In the genomic region with DNA sequence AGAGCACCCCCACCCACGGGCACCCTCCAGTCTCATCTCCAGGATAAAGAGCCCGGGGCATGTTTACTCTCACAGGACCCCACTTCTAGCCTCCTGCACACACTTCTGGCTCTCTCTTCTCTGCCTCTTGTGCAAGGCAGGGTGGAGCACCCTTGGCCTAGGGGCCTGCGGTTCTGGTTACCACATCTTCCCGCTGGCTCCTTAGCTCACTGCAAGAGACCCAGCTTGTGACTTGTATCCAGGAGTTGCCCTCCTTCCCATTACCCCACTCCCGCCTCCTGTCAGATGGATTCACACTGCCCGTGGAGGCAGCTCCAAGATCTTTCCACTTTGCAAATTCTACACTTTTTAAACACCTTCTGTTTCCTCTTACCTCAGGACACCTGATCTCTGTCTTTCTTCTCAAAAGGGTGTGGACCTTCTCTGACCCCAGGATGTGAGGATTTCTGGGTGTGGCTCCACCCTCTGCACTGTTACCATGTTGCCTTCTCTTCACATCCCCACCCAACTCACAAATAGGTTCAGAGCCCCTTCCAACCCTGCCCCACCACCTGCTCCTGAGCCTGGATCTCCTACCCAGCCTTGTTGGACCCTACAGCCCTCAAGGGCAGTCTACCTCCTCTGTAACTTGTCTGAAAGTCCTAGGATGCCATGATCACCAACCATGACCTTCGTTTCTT, we compare ENCODE assay signal across 13 mouse cellular contexts. TPM values are rescaled to one million over a fixed set of nuclear protein-coding genes. Genes with fewer than 3 reads are reported as not detected.
DNase-seq lines count a peak whose midpoint lies in the region; ATAC-seq and TF ChIP-seq lines count a peak whose summit lies in the region.
"Had no signal": no experiment of that assay in that cellular context is flagged by ENCODE, and none has a peak within 500 bp of the region (broad histone marks: within the 10 kb centered on the region; RNA-seq: fewer than 3 reads in every experiment).

No protein-coding gene starts in this region.

- peaks cover 26% of the 10 kb centered on the region for H3K27me3 ChIP-seq in hindbrain, embryonic 10.5 days (ENCODE audit: insufficient read depth, poor library complexity, severe bottlenecking)
- H3K27me3 ChIP-seq in hindbrain, embryonic 11.5 days (ENCODE audit: control insufficient read depth, insufficient read depth, low read length), result no peaks in the 10 kb centered on the region
- no peaks in the 10 kb centered on the region for H3K27me3 ChIP-seq in lung, postnatal 0 days (replicated peaks; ENCODE audit: insufficient read depth, low read length)
- H3K27me3 ChIP-seq in stomach, embryonic 14.5 days (ENCODE audit: control insufficient read depth, insufficient read depth, low read length), result no peaks in the 10 kb centered on the region
- H3K27me3 ChIP-seq in kidney, adult 2 months (replicated peaks; ENCODE audit: control insufficient read depth, insufficient read depth, low read length), result no peaks in the 10 kb centered on the region
- H3K27me3 ChIP-seq: embryonic facial prominence, embryonic 12.5 days; lung, embryonic 15.5 days had no signal

- no peak for ATAC-seq in hindbrain, embryonic 11.5 days (ENCODE audit: low FRiP score)
- peak; percentile 74 for ATAC-seq in lung, postnatal 0 days
- no peak for ATAC-seq in stomach, embryonic 14.5 days (ENCODE audit: insufficient number of reproducible peaks, insufficient read depth, low FRiP score, low read depth)

- H3K4me1 ChIP-seq in hindbrain, embryonic 10.5 days (replicated peaks), result peaks cover 57% of the 10 kb centered on the region
- H3K4me1 ChIP-seq in hindbrain, embryonic 11.5 days (replicated peaks; ENCODE audit: control insufficient read depth, insufficient read depth, low read length), result peaks cover 7% of the 10 kb centered on the region
- H3K4me1 ChIP-seq in embryonic fibroblast, embryonic 13.5 days (ENCODE audit: control insufficient read depth, insufficient read depth, low read length), result peaks cover 34% of the 10 kb centered on the region
- H3K4me1 ChIP-seq in lung, postnatal 0 days (ENCODE audit: insufficient read depth, low read depth, low read length), result peaks cover 17% of the 10 kb centered on the region; the same call in 1 of the 2 replicates
- peaks cover 22% of the 10 kb centered on the region; the same call in 1 of the 2 replicates for H3K4me1 ChIP-seq in stomach, embryonic 14.5 days (ENCODE audit: control insufficient read depth, insufficient read depth, low read length)
- no peaks in the 10 kb centered on the region for H3K4me1 ChIP-seq in kidney, adult 2 months (ENCODE audit: control insufficient read depth, insufficient read depth, low read length)

- H3K36me3 ChIP-seq in hindbrain, embryonic 10.5 days, result 0 out of 2 replicates have a peak, but pooled peaks cover 3% of the 10 kb centered on the region
- H3K36me3 ChIP-seq in hindbrain, embryonic 11.5 days (ENCODE audit: control insufficient read depth, insufficient read depth, low read length), result no peaks in the 10 kb centered on the region
- no peaks in the 10 kb centered on the region for H3K36me3 ChIP-seq in lung, postnatal 0 days (ENCODE audit: insufficient read depth, low read length)
- H3K36me3 ChIP-seq in stomach, embryonic 14.5 days (ENCODE audit: control insufficient read depth, insufficient read depth, low read length), result no peaks in the 10 kb centered on the region; the same call in 1 of the 2 replicates
- H3K36me3 ChIP-seq in kidney, adult 2 months (ENCODE audit: control insufficient read depth, insufficient read depth, low read length), result no peaks in the 10 kb centered on the region
- H3K36me3 ChIP-seq: lung, embryonic 15.5 days had no signal

- 84% methylated on average over 7 of the region's 7 CpGs for WGBS in hindbrain, embryonic 10.5 days
- 85% methylated on average over 7 of the region's 7 CpGs for WGBS in hindbrain, embryonic 11.5 days
- WGBS in lung, postnatal 0 days, result 54% methylated on average over 7 of the region's 7 CpGs
- 75% methylated on average over 7 of the region's 7 CpGs for WGBS in stomach, embryonic 14.5 days
- 86% methylated on average over 7 of the region's 7 CpGs for WGBS in kidney, adult 2 months

- H3K9ac ChIP-seq in hindbrain, embryonic 11.5 days (ENCODE audit: low read depth, low read length), result no peak overlapping the region
- H3K9ac ChIP-seq in lung, postnatal 0 days (replicated peaks; ENCODE audit: low read depth), result no peak overlapping the region
- H3K9ac ChIP-seq in stomach, embryonic 14.5 days (replicated peaks; ENCODE audit: low read depth, low read length), result no peak overlapping the region
- H3K9ac ChIP-seq: embryonic facial prominence, embryonic 12.5 days; lung, embryonic 15.5 days had no signal

- no peak for TF ChIP-seq EP300 in lung, postnatal 0 days (IDR thresholded peaks at IDR 0.05)

- DNase-seq in hindbrain, embryonic 10.5 days (ENCODE audit: low spot score), result no peak
- no peak for DNase-seq in hindbrain, embryonic 11.5 days (ENCODE audit: low spot score)
- peak; percentile 69 for DNase-seq in lung, postnatal 0 days (ENCODE audit: low spot score)
- no peak for DNase-seq in embryo, embryonic 9.5 days (ENCODE audit: extremely low spot score)
- DNase-seq in heart, postnatal 10 days, result no peak
- DNase-seq in kidney, adult 2 months, result no peak
- DNase-seq: kidney, adult 8-10 months had no signal

- H3K4me2 ChIP-seq in hindbrain, embryonic 11.5 days (replicated peaks; ENCODE audit: low read depth, low read length), result no peak overlapping the region
- H3K4me2 ChIP-seq in lung, postnatal 0 days (replicated peaks; ENCODE audit: low read depth, low read length), result no peak overlapping the region
- H3K4me2 ChIP-seq in stomach, embryonic 14.5 days (replicated peaks; ENCODE audit: low read depth, low read length), result no peak overlapping the region
- H3K4me2 ChIP-seq: embryonic facial prominence, embryonic 12.5 days; lung, embryonic 15.5 days had no signal

- H3K4me3 ChIP-seq in hindbrain, embryonic 10.5 days, result no peak overlapping the region
- H3K4me3 ChIP-seq in hindbrain, embryonic 11.5 days (ENCODE audit: low read depth, low read length), result no peak overlapping the region
- no peak overlapping the region for H3K4me3 ChIP-seq in embryonic fibroblast, embryonic 13.5 days (ENCODE audit: insufficient read depth, low read length)
- H3K4me3 ChIP-seq in lung, postnatal 0 days (ENCODE audit: low read depth, low read length), result no peak overlapping the region
- no peak overlapping the region for H3K4me3 ChIP-seq in stomach, embryonic 14.5 days (ENCODE audit: low read depth, low read length)
- H3K4me3 ChIP-seq in kidney, adult 2 months (ENCODE audit: insufficient read depth, low read depth, low read length), result no peak overlapping the region
- H3K4me3 ChIP-seq: embryonic facial prominence, embryonic 12.5 days; lung, embryonic 15.5 days had no signal

- no peak for TF ChIP-seq CTCF in embryonic fibroblast, embryonic 13.5 days (IDR thresholded peaks at IDR 0.05; ENCODE audit: borderline replicate concordance, insufficient read depth, low read length)
- TF ChIP-seq CTCF in lung, postnatal 0 days (IDR thresholded peaks at IDR 0.05), result no peak
- TF ChIP-seq CTCF in kidney, adult 2 months (conservative IDR thresholded peaks at IDR 0.05; ENCODE audit: insufficient read depth, insufficient read length, low read depth, low read length), result no peak

- intact Hi-C loops in heart, postnatal 10 days (cut with DNase I), result no loop called here

- H3K27ac ChIP-seq in hindbrain, embryonic 10.5 days, result 0 out of 2 replicates have a peak overlapping the region, but pooled peaks have one; percentile 35
- no peak overlapping the region for H3K27ac ChIP-seq in hindbrain, embryonic 11.5 days (ENCODE audit: low read depth, low read length)
- H3K27ac ChIP-seq in embryonic fibroblast, embryonic 13.5 days (ENCODE audit: insufficient read depth, low read length), result peak overlapping the region; percentile 63; the same call in 1 of the 2 replicates
- peak overlapping the region; percentile 72; the same call in 1 of the 2 replicates for H3K27ac ChIP-seq in lung, postnatal 0 days (ENCODE audit: low read length)
- H3K27ac ChIP-seq in stomach, embryonic 14.5 days (ENCODE audit: low read length), result peak overlapping the region; percentile 52; the same call in 1 of the 2 replicates
- H3K27ac ChIP-seq in kidney, adult 2 months (ENCODE audit: insufficient read depth, low read depth, low read length), result no peak overlapping the region
- H3K27ac ChIP-seq: embryonic facial prominence, embryonic 12.5 days had no signal

- TF ChIP-seq POLR2A in embryonic fibroblast, embryonic 13.5 days (IDR thresholded peaks at IDR 0.05; ENCODE audit: low read depth, low read length), result no peak
- TF ChIP-seq POLR2A in kidney, adult 2 months (IDR thresholded peaks at IDR 0.05; ENCODE audit: low read depth, low read length), result no peak

- no peaks in the 10 kb centered on the region for H3K9me3 ChIP-seq in hindbrain, embryonic 10.5 days
- H3K9me3 ChIP-seq in hindbrain, embryonic 11.5 days (ENCODE audit: control insufficient read depth, low read length), result no peaks in the 10 kb centered on the region
- H3K9me3 ChIP-seq in lung, postnatal 0 days (ENCODE audit: low read length), result no peaks in the 10 kb centered on the region
- no peaks in the 10 kb centered on the region for H3K9me3 ChIP-seq in stomach, embryonic 14.5 days (ENCODE audit: control insufficient read depth, low read depth, low read length)
- H3K9me3 ChIP-seq: embryonic facial prominence, embryonic 12.5 days; lung, embryonic 15.5 days had no signal

RNA-seq across cellular contexts. Expression of a gene that starts 8.8 kb away (rescaled TPM):
- 70.2 and 84.9 TPM in 2 replicates for polyA plus RNA-seq in hindbrain, embryonic 10.5 days (2016; fragmentation: Nextera tagmentation; extraction: Ambion mirVana)
- 109 and 117 TPM in 2 replicates for polyA plus RNA-seq in hindbrain, embryonic 11.5 days (2014; fragmentation: Nextera tagmentation; extraction: Ambion mirVana)
- 177 and 225 TPM in 2 replicates for polyA plus RNA-seq in embryonic fibroblast, embryonic 13.5 days (2011; ENCODE audit: insufficient read length, low read depth, missing spikeins)
- 37.9 and 41.4 TPM in 2 replicates for polyA plus RNA-seq in lung, postnatal 0 days (2015; fragmentation: Nextera tagmentation; extraction: Ambion mirVana)
- polyA plus RNA-seq in stomach, embryonic 14.5 days (2014; fragmentation: Nextera tagmentation; extraction: Ambion mirVana), result 117 and 121 TPM in 2 replicates
- total RNA-seq in heart, postnatal 10 days (2021), result 10 to 100 TPM; 16.4 to 18.1 TPM
- 3.3 and 4.7 TPM in 2 replicates for polyA plus RNA-seq in kidney, adult 2 months (2012; rRNA removed)

RNA-seq across cellular contexts. Expression of a gene that starts 17.3 kb away (rescaled TPM):
- polyA plus RNA-seq in hindbrain, embryonic 10.5 days (2016; fragmentation: Nextera tagmentation; extraction: Ambion mirVana), result not detected in 2 replicates
- polyA plus RNA-seq in hindbrain, embryonic 11.5 days (2014; fragmentation: Nextera tagmentation; extraction: Ambion mirVana), result 0.17 TPM in 1 of 2 replicates, not detected in the other
- polyA plus RNA-seq in embryonic fibroblast, embryonic 13.5 days (2011; ENCODE audit: insufficient read length, low read depth, missing spikeins), result 0.25 and 0.26 TPM in 2 replicates
- not detected in 2 replicates for polyA plus RNA-seq in lung, postnatal 0 days (2015; fragmentation: Nextera tagmentation; extraction: Ambion mirVana)
- not detected in 2 replicates for polyA plus RNA-seq in stomach, embryonic 14.5 days (2014; fragmentation: Nextera tagmentation; extraction: Ambion mirVana)
- total RNA-seq in heart, postnatal 10 days (2021), result under 1 TPM; 0.12 to 0.22 TPM
- 0.12 and 0.13 TPM in 2 replicates for polyA plus RNA-seq in kidney, adult 2 months (2012; rRNA removed)
- polyA plus RNA-seq: embryonic facial prominence, embryonic 12.5 days; heart, embryonic 16.5 days; lung, embryonic 15.5 days; neural tube, embryonic 11.5 days had no signal

RNA-seq across cellular contexts. Expression of a gene that starts 38.3 kb away (rescaled TPM):
- 220 and 239 TPM in 2 replicates for polyA plus RNA-seq in hindbrain, embryonic 10.5 days (2016; fragmentation: Nextera tagmentation; extraction: Ambion mirVana)
- polyA plus RNA-seq in hindbrain, embryonic 11.5 days (2014; fragmentation: Nextera tagmentation; extraction: Ambion mirVana), result 284 and 291 TPM in 2 replicates
- polyA plus RNA-seq in embryonic fibroblast, embryonic 13.5 days (2011; ENCODE audit: insufficient read length, low read depth, missing spikeins), result 248 and 249 TPM in 2 replicates
- 209 and 221 TPM in 2 replicates for polyA plus RNA-seq in lung, postnatal 0 days (2015; fragmentation: Nextera tagmentation; extraction: Ambion mirVana)
- 234 and 237 TPM in 2 replicates for polyA plus RNA-seq in stomach, embryonic 14.5 days (2014; fragmentation: Nextera tagmentation; extraction: Ambion mirVana)
- 100 to 1,000 TPM; 101 to 104 TPM for total RNA-seq in heart, postnatal 10 days (2021)
- polyA plus RNA-seq in kidney, adult 2 months (2012; rRNA removed), result 212 and 261 TPM in 2 replicates

Comparison
In these comparisons a context has a peak if more than half of its experiments do, and no peak if none do; other contexts are left out.
1. H3K27ac ChIP-seq: peak in hindbrain, embryonic 10.5 days (single experiment), embryonic fibroblast, embryonic 13.5 days (single experiment), lung, postnatal 0 days (single experiment) and stomach, embryonic 14.5 days (single experiment); none in hindbrain, embryonic 11.5 days (single experiment) and kidney, adult 2 months (single experiment).